Mouse (Mus musculus) adrenal gland, adult 18-20 months (tissue): ENCODE measurements around the gene Nfib. TPM values are rescaled to one million over a fixed set of nuclear protein-coding genes. Genes with fewer than 3 reads are reported as not detected.

Experiments used
- DNase-seq, 2 experiments: peaks; one replicate each; pipeline ENCODE4 v3.0.0; 2021 to 2022; ENCODE audit warnings: low spot score in 2 of 2
- total RNA-seq, 2 experiments: library from RNA; stranded (reverse); gene quantifications; 1 replicate in 1 of 2; 2 replicates in 1 of 2; pipeline ENCODE4 v1.2.3; 2021

The Nfib gene
- total RNA-seq, 2 experiments from 2014 or later: 61.8 to 76.3 TPM

- DNase-seq: no peak
Observed at GRCm38 (mm10) chr4:82502611-82503010, 202.9 kb downstream of the Nfib start.

- DNase-seq: no peak
Observed at GRCm38 (mm10) chr4:82502012-82502411, 203.5 kb downstream of the Nfib start.

- DNase-seq: no peak
Observed at GRCm38 (mm10) chr4:82500578-82501098, 204.9 kb downstream of the Nfib start.

GRCm38 (mm10) chr4:82499725-82500577 is 205.6 kb downstream of the Nfib start:
- no peak for DNase-seq

- no peak for DNase-seq
Observed at GRCm38 (mm10) chr4:82499238-82499637, 206.3 kb downstream of the Nfib start.

GRCm38 (mm10) chr4:82497671-82498631 is 207.6 kb downstream of the Nfib start:
- no peak for DNase-seq

GRCm38 (mm10) chr4:82497141-82497566 is 208.4 kb downstream of the Nfib start:
- no peak for DNase-seq

- no peak for DNase-seq
Observed at GRCm38 (mm10) chr4:82496383-82496782, 209.2 kb downstream of the Nfib start.

GRCm38 (mm10) chr4:82495605-82496004 is 209.9 kb downstream of the Nfib start:
- no peak for DNase-seq

- DNase-seq: no peak
Observed at GRCm38 (mm10) chr4:82494829-82495228, 210.7 kb downstream of the Nfib start.

- no peak for DNase-seq
Observed at GRCm38 (mm10) chr4:82494424-82494823, 211.1 kb downstream of the Nfib start.

GRCm38 (mm10) chr4:82493865-82494264 is 211.7 kb downstream of the Nfib start:
- DNase-seq: no peak

- no peak for DNase-seq
Observed at GRCm38 (mm10) chr4:82493363-82493762, 212.2 kb downstream of the Nfib start.

- DNase-seq: no peak
Observed at GRCm38 (mm10) chr4:82492737-82493136, 212.8 kb downstream of the Nfib start.

- DNase-seq: no peak
Observed at GRCm38 (mm10) chr4:82489939-82490338, 215.6 kb downstream of the Nfib start.

- no peak for DNase-seq
Observed at GRCm38 (mm10) chr4:82485910-82486309, 219.6 kb downstream of the Nfib start.

GRCm38 (mm10) chr4:82483871-82484270 is 221.7 kb downstream of the Nfib start:
- DNase-seq: no peak

GRCm38 (mm10) chr4:82483298-82483697 is 222.3 kb downstream of the Nfib start:
- DNase-seq: no peak

GRCm38 (mm10) chr4:82480635-82481034 is 224.9 kb downstream of the Nfib start:
- DNase-seq: no peak

GRCm38 (mm10) chr4:82479394-82479793 is 226.2 kb downstream of the Nfib start:
- DNase-seq: no peak

- DNase-seq: no peak
Observed at GRCm38 (mm10) chr4:82477742-82478141, 227.8 kb downstream of the Nfib start.

GRCm38 (mm10) chr4:82476411-82476810 is 229.1 kb downstream of the Nfib start:
- DNase-seq: no peak
